Mouse (Mus musculus) 416B (cell line): ENCODE results near the gene Fndc3b.

Experiments used
- DNase-seq: peaks from one replicate; pipeline ENCODE4 v3.0.0; 2011; ENCODE audit warnings: low read depth

Fndc3b gene

GRCm38 (mm10) chr3:27555401-27555940 is 155.6 kb downstream of the Fndc3b start:
- DNase-seq, result no peak

GRCm38 (mm10) chr3:27554325-27554724 is 156.8 kb downstream of the Fndc3b start:
- no peak for DNase-seq

GRCm38 (mm10) chr3:27553781-27554180 is 157.3 kb downstream of the Fndc3b start:
- DNase-seq, result no peak

GRCm38 (mm10) chr3:27551005-27551404 is 160.1 kb downstream of the Fndc3b start:
- peak; percentile 51 for DNase-seq

- DNase-seq, result peak; percentile 31
These were observed 160.7 kb downstream of the Fndc3b start for GRCm38 (mm10) chr3:27550409-27550808.

- no peak for DNase-seq
These were observed 165.5 kb downstream of the Fndc3b start for GRCm38 (mm10) chr3:27545651-27546050.

- DNase-seq, result no peak
These were observed 167.0 kb downstream of the Fndc3b start for GRCm38 (mm10) chr3:27544061-27544460.

GRCm38 (mm10) chr3:27541841-27542240 is 169.3 kb downstream of the Fndc3b start:
- DNase-seq, result no peak

GRCm38 (mm10) chr3:27541181-27541580 is 169.9 kb downstream of the Fndc3b start:
- no peak for DNase-seq

GRCm38 (mm10) chr3:27534208-27534607 is 176.9 kb downstream of the Fndc3b start:
- DNase-seq, result no peak

GRCm38 (mm10) chr3:27533721-27534120 is 177.4 kb downstream of the Fndc3b start:
- no peak for DNase-seq

GRCm38 (mm10) chr3:27531993-27532392 is 179.1 kb downstream of the Fndc3b start:
- DNase-seq, result no peak

GRCm38 (mm10) chr3:27530370-27530769 is 180.7 kb downstream of the Fndc3b start:
- no peak for DNase-seq

- DNase-seq, result no peak
These were observed 181.7 kb downstream of the Fndc3b start for GRCm38 (mm10) chr3:27529221-27530051.

- no peak for DNase-seq
These were observed 184.1 kb downstream of the Fndc3b start for GRCm38 (mm10) chr3:27526991-27527390.

- no peak for DNase-seq
These were observed 187.8 kb downstream of the Fndc3b start for GRCm38 (mm10) chr3:27523176-27523936.

- DNase-seq, result no peak
These were observed 190.7 kb downstream of the Fndc3b start for GRCm38 (mm10) chr3:27520391-27520790.

GRCm38 (mm10) chr3:27519481-27519880 is 191.6 kb downstream of the Fndc3b start:
- DNase-seq, result no peak

- DNase-seq, result no peak
These were observed 192.2 kb downstream of the Fndc3b start for GRCm38 (mm10) chr3:27518935-27519334.

- no peak for DNase-seq
These were observed 194.6 kb downstream of the Fndc3b start for GRCm38 (mm10) chr3:27516536-27516935.

GRCm38 (mm10) chr3:27511765-27512164 is 199.3 kb downstream of the Fndc3b start:
- no peak for DNase-seq

- no peak for DNase-seq
These were observed 204.2 kb downstream of the Fndc3b start for GRCm38 (mm10) chr3:27506886-27507285.

- DNase-seq, result no peak
These were observed 205.5 kb downstream of the Fndc3b start for GRCm38 (mm10) chr3:27505582-27505981.
